Mouse (Mus musculus) liver, adult 2 months (tissue): ENCODE measurements around the gene Gusb. TPM values are rescaled to one million over a fixed set of nuclear protein-coding genes. Genes with fewer than 3 reads are reported as not detected.

Experiments
- DNase-seq: peaks from one replicate; pipeline ENCODE4 v3.0.0-alpha.2; 2011; ENCODE audit warnings: low read depth, low spot score; ENCODE audit errors: extremely low read depth
- H3K27ac ChIP-seq: fragments of 200-500 bp; replicated peaks from 2 replicates; pipeline ENCODE4 v1.5.1; 2012; ENCODE audit warnings: low read depth, mild to moderate bottlenecking, control low read depth, inconsistent platforms, low read length; ENCODE audit not compliant: insufficient read depth
- H3K27me3 ChIP-seq: fragments of 200-500 bp; 2 replicates; pipeline ENCODE4 v1.6.1; 2012; ENCODE audit warnings: mild to moderate bottlenecking, moderate library complexity, low read length, inconsistent platforms; ENCODE audit not compliant: control insufficient read depth, insufficient read depth
- H3K36me3 ChIP-seq: fragments of 200-500 bp; 2 replicates; pipeline ENCODE4 v1.6.1; 2012; ENCODE audit warnings: low read length, inconsistent platforms; ENCODE audit not compliant: control insufficient read depth, insufficient read depth
- H3K4me1 ChIP-seq: fragments of 200-500 bp; 2 replicates; pipeline ENCODE4 v1.6.1; 2011; ENCODE audit warnings: low read length; ENCODE audit not compliant: control insufficient read depth, insufficient read depth
- H3K4me3 ChIP-seq: fragments of 200-500 bp; 2 replicates; pipeline ENCODE4 v1.5.1; 2011; ENCODE audit warnings: low read depth, mild to moderate bottlenecking, control low read depth, low read length, moderate library complexity; ENCODE audit not compliant: insufficient read depth
- H3K79me2 ChIP-seq: fragments of 200-500 bp; 2 replicates; pipeline ENCODE4 v1.6.1; 2012; ENCODE audit warnings: inconsistent platforms, mild to moderate bottlenecking, low read length, moderate library complexity; ENCODE audit not compliant: control insufficient read depth, insufficient read depth
- H3K9ac ChIP-seq: fragments of 200-500 bp; 2 replicates; pipeline ENCODE4 v1.6.1; 2012; ENCODE audit warnings: low read depth, mild to moderate bottlenecking, control low read depth, inconsistent platforms, low read length
- CTCF ChIP-seq: fragments of 200-500 bp; IDR thresholded peaks from 2 replicates; pipeline ENCODE4 v1.5.1; 2011; ENCODE audit warnings: low read depth, low read length, control low read depth
- POLR2A ChIP-seq: fragments of 200-500 bp; IDR thresholded peaks from 2 replicates; pipeline ENCODE4 v1.6.1; 2011; ENCODE audit warnings: low read length, control low read depth; ENCODE audit not compliant: insufficient read depth; ENCODE audit errors: extremely low read depth
- WGBS: fragments of 180-500 bp; shearing (Covaris S2); methylation state at CpG from one replicate; pipeline ENCODE4 v1.1.7; 2018; 5-methylcytosine and 5-hydroxymethylcytosine counted together
- polyA plus RNA-seq: library from polyadenylated mRNA; depleted of rRNA; stranded (reverse); fragments of >200 nt; gene quantifications from 2 replicates; pipeline ENCODE4 v1.2.3, GENCODE M21; 2012
- total RNA-seq: library from RNA; depleted of rRNA; stranded (reverse); fragments of >200 nt; gene quantifications from 2 replicates; pipeline ENCODE4 v1.2.3, GENCODE M21; 2014

Gene Gusb
- total and polyA plus RNA-seq, 2 experiments: 13.6 to 17.6 TPM

DNA sequence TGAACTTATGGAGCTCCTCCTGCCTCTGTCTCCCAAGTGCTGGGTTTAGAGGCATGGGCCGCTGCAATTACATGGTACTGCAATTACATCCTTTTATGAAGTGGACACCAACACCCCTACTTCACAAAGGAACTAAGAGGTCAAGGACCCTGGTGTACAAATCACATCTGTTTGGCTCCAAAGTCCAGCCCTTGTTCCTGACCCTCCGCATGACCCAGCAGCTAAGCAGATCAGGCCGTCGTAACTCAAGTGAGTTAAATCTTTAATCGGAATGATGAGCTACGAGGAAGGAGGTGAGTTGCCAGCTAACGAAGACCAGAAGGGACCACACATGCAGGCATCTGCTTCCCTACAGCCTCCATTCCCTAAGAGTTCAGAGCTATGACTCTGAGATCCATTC, 19.5 kb upstream of the Gusb start:
- Histone ChIP-seq H3K27me3 (no peaks in the 10 kb centered on the region), H3K27ac (peak overlapping the region; percentile 94), H3K9ac (peak overlapping the region; percentile 82), H3K79me2 (peaks cover 9% of the 10 kb centered on the region; the same call in 1 of the 2 replicates), H3K4me1 (peaks cover 16% of the 10 kb centered on the region), H3K36me3 (peaks cover 32% of the 10 kb centered on the region), H3K4me3 (peak overlapping the region; percentile 90)
- DNase-seq: peak; percentile 97
- no peak for TF ChIP-seq POLR2A
- TF ChIP-seq CTCF: no peak
- 18% methylated on average over 7 of the region's 7 CpGs for WGBS

DNA sequence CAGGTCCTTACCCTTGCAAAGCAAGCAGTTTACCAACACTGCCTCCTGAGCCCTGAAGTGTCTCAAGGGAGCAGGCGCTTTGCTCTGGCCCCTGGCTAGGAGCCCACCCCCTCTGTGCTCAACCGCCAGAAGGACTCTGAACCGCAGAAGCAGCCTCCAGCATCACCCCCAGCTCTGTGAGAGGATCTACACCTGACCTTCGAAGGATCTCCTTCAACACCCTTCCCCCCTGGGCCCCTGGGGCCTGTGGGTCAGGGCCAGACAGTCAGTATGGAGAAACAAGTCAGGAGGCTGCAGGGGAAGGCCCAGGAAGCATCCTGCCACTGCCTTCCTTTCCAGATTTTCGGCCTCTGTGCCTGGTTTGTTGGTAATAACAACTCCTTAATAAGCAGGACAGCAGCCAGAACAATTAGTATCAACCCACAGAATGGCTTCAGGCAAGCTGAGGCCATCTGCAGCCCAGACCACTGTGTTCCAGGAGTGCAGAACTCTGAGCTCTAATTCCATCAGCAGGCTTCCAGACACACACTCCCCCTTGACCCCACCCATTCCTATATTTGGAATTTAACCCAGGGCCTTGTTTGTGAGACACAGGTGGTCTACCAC, 18.6 kb upstream of the Gusb start:
- Histone ChIP-seq H3K27me3 (no peaks in the 10 kb centered on the region), H3K79me2 (peaks cover 9% of the 10 kb centered on the region; the same call in 1 of the 2 replicates), H3K36me3 (peaks cover 39% of the 10 kb centered on the region), H3K4me1 (peaks cover 13% of the 10 kb centered on the region), H3K27ac (peak overlapping the region; percentile 94), H3K4me3 (peak overlapping the region; percentile 90), H3K9ac (peak overlapping the region; percentile 82)
- TF ChIP-seq CTCF: no peak
- 0 out of 2 replicates have a peak, but pooled peaks have one; percentile 22 for TF ChIP-seq POLR2A
- no peak for DNase-seq
- 13% methylated on average over 5 of the region's 5 CpGs for WGBS

DNA sequence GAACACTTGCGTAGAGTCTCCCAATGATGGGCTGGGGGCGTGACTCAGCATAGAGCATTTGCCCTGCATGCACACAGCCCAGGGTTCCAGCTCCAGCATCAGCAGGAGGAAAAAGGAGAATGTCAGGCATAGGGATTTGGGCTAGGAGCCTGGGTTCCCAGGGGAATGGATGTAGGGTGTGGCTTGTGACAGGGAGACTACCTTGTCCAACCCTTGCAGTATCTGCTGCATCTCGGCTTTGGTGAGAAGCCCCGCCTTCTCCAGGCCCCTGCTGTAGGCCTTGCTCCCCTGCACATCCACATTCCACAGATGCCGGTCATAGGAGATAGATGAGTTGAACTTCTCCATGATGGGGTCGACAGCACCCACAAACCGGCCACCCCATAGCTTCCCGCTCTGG, 16.6 kb upstream of the Gusb start:
- no peak for DNase-seq
- Histone ChIP-seq H3K9ac (no peak overlapping the region), H3K79me2 (peaks cover 9% of the 10 kb centered on the region; the same call in 1 of the 2 replicates), H3K36me3 (peaks cover 58% of the 10 kb centered on the region), H3K27me3 (no peaks in the 10 kb centered on the region), H3K27ac (no peak overlapping the region), H3K4me3 (no peak overlapping the region), H3K4me1 (peaks cover 9% of the 10 kb centered on the region)
- TF ChIP-seq POLR2A (no peak), CTCF (no peak)
- 74% methylated on average over 8 of the region's 8 CpGs for WGBS

DNA sequence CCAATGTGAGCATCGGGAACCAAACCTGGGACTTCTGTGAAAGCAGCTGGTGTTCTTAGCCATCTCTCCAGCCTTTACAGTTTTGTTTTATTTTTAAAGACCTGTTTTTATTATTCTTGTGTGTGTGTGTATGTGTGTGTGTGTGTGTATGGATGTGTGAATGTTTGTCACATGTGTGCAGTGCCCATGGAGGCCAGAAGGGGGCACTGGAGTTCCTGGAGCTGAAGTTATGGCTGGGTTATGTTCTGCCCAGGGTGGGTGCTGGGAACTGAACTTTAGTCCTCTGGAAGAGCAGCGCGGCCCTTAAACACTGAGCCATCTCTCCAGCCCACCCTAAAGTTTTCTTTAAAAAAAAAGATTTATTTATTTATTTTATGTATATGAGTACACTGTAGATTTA, 12.3 kb upstream of the Gusb start:
- H3K4me1 ChIP-seq: no peaks in the 10 kb centered on the region
- TF ChIP-seq CTCF: peak; percentile 57
- TF ChIP-seq POLR2A: no peak
- no peaks in the 10 kb centered on the region; the same call in 1 of the 2 replicates for H3K79me2 ChIP-seq
- DNase-seq: no peak
- no peak overlapping the region for H3K27ac ChIP-seq
- 98% methylated on average over 3 of the region's 3 CpGs for WGBS
- no peak overlapping the region for H3K4me3 ChIP-seq
- H3K36me3 ChIP-seq: peaks cover 89% of the 10 kb centered on the region
- H3K9ac ChIP-seq: no peak overlapping the region
- no peaks in the 10 kb centered on the region for H3K27me3 ChIP-seq

DNA sequence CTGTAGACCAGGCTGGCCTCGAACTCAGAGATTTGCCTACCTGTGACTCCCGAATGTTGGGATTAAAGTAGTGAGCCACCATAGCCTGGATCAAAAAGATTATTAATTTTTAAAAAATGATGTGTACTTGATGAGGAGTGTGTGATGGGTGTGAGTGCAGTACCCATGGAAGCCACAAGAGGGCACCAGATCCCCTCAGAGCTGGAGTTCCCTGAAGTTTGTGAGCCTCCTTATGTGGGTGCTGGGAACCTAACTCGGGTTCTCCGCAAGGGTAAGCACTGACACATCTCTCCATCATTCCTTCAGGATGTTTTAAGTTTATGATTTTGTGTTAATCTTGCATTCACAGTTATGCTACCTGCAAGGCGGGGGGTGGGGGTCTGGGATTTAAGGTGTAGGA, 8.1 kb upstream of the Gusb start:
- no peak overlapping the region for H3K27ac ChIP-seq
- no peaks in the 10 kb centered on the region for H3K27me3 ChIP-seq
- no peak for DNase-seq
- no peaks in the 10 kb centered on the region for H3K4me1 ChIP-seq
- no peak overlapping the region for H3K9ac ChIP-seq
- H3K36me3 ChIP-seq: peaks cover 51% of the 10 kb centered on the region
- TF ChIP-seq POLR2A: no peak
- peak; percentile 68 for TF ChIP-seq CTCF
- no peak overlapping the region for H3K4me3 ChIP-seq
- 95% methylated on average over 5 of the region's 5 CpGs for WGBS
- H3K79me2 ChIP-seq: no peaks in the 10 kb centered on the region

DNA sequence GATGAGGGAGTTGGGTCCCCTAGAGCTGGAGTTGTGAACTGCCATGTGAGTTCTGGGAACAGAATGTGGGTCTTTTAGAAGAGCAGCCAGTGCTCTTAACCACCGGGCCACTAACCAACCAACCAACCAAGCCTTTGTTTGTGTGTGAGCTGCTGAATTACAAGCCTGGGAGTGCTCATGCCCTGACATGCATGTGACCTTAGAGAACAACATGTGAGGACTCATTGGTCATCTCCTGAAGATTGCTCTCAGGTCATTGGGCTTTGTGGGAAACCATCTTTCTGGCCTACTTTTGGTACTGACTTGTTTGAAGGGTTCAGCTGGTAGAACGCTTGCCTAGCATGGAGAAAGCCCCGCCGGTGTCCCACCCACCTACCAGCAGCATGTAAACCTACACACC, 6.9 kb upstream of the Gusb start:
- H3K4me1 ChIP-seq: no peaks in the 10 kb centered on the region
- peaks cover 41% of the 10 kb centered on the region for H3K36me3 ChIP-seq
- no peak overlapping the region for H3K4me3 ChIP-seq
- no peaks in the 10 kb centered on the region for H3K79me2 ChIP-seq
- WGBS: 80% methylated on average over 4 of the region's 4 CpGs
- TF ChIP-seq POLR2A: no peak
- TF ChIP-seq CTCF: no peak
- peak; percentile 73 for DNase-seq
- H3K27me3 ChIP-seq: no peaks in the 10 kb centered on the region
- H3K9ac ChIP-seq: no peak overlapping the region
- H3K27ac ChIP-seq: no peak overlapping the region
